Mouse (Mus musculus): ENCODE results near the gene Itfg2. TPM values are rescaled to one million over a fixed set of nuclear protein-coding genes. Genes with fewer than 3 reads are reported as not detected.

Itfg2 gene
- polyA plus RNA-seq, 1 experiment from 2014 or later, result 35.7 TPM

GRCm38 (mm10) chr6:128425046-128425445 lies 315 bp upstream of the Itfg2 start:
- ATAC-seq, result 0 out of 2 replicates have a peak, but pooled peaks have one; percentile 1

GRCm38 (mm10) chr6:128423496-128424268 lies 1.0 kb downstream of the Itfg2 start:
- H3K4me1 ChIP-seq (ENCODE audit: control insufficient read depth, insufficient read depth, low read depth, low read length), result peaks cover 2% of the 10 kb centered on the region; the same call in 1 of the 2 replicates
- H3K27me3 ChIP-seq (replicated peaks; ENCODE audit: control insufficient read depth, insufficient read depth, low read length), result no peaks in the 10 kb centered on the region
- H3K27ac ChIP-seq (ENCODE audit: low read depth, low read length), result peak overlapping the region; percentile 99
- H3K36me3 ChIP-seq (ENCODE audit: control insufficient read depth, insufficient read depth, low read length), result peaks cover 6% of the 10 kb centered on the region; the same call in 1 of the 2 replicates
- WGBS, result 47% methylated on average over 15 of the region's 16 CpGs
- H3K4me3 ChIP-seq (ENCODE audit: low read length), result peak overlapping the region; percentile 61
- H3K4me2 ChIP-seq (ENCODE audit: low read length), result peak overlapping the region; percentile 57
- ATAC-seq, result peak; percentile 49
- H3K9ac ChIP-seq (ENCODE audit: low read depth, low read length), result peak overlapping the region; percentile 85
- no peaks in the 10 kb centered on the region for H3K9me3 ChIP-seq (ENCODE audit: control insufficient read depth, low read length)

More at GRCm38 (mm10) chr6:128425046-128425445, 315 bp upstream of the Itfg2 start:
- WGBS, result 17% methylated on average over 9 of the region's 9 CpGs
- H3K9ac ChIP-seq (ENCODE audit: low read depth, low read length), result peak overlapping the region; percentile 85
- peaks cover 2% of the 10 kb centered on the region; the same call in 1 of the 2 replicates for H3K4me1 ChIP-seq (ENCODE audit: control insufficient read depth, insufficient read depth, low read depth, low read length)
- H3K27ac ChIP-seq (ENCODE audit: low read depth, low read length), result peak overlapping the region; percentile 99
- H3K9me3 ChIP-seq (ENCODE audit: control insufficient read depth, low read length), result no peaks in the 10 kb centered on the region
- no peaks in the 10 kb centered on the region for H3K27me3 ChIP-seq (replicated peaks; ENCODE audit: control insufficient read depth, insufficient read depth, low read length)
- peak overlapping the region; percentile 61 for H3K4me3 ChIP-seq (ENCODE audit: low read length)
- H3K36me3 ChIP-seq (ENCODE audit: control insufficient read depth, insufficient read depth, low read length), result peaks cover 11% of the 10 kb centered on the region
- H3K4me2 ChIP-seq (ENCODE audit: low read length), result peak overlapping the region; percentile 73

- peaks cover 2% of the 10 kb centered on the region; the same call in 1 of the 2 replicates for H3K4me1 ChIP-seq (ENCODE audit: control insufficient read depth, insufficient read depth, low read depth, low read length)
- H3K36me3 ChIP-seq (ENCODE audit: control insufficient read depth, insufficient read depth, low read length), result no peaks in the 10 kb centered on the region
- no peak overlapping the region for H3K9ac ChIP-seq (ENCODE audit: low read depth, low read length)
- no peaks in the 10 kb centered on the region for H3K27me3 ChIP-seq (replicated peaks; ENCODE audit: control insufficient read depth, insufficient read depth, low read length)
- no peak overlapping the region for H3K4me3 ChIP-seq (ENCODE audit: low read length)
- no peaks in the 10 kb centered on the region for H3K9me3 ChIP-seq (ENCODE audit: control insufficient read depth, low read length)
- WGBS, result 87% methylated on average over 3 of the region's 3 CpGs
- H3K4me2 ChIP-seq (ENCODE audit: low read length), result no peak overlapping the region
- no peak for ATAC-seq
- no peak overlapping the region for H3K27ac ChIP-seq (ENCODE audit: low read depth, low read length)
These were observed 3.3 kb downstream of the Itfg2 start for GRCm38 (mm10) chr6:128421480-128421879.

- no peak overlapping the region for H3K27ac ChIP-seq (ENCODE audit: low read depth, low read length)
- H3K4me3 ChIP-seq (ENCODE audit: low read length), result no peak overlapping the region
- H3K36me3 ChIP-seq (ENCODE audit: control insufficient read depth, insufficient read depth, low read length), result no peaks in the 10 kb centered on the region
- 96% methylated on average over 2 of the region's 2 CpGs for WGBS
- no peak for ATAC-seq
- H3K4me2 ChIP-seq (ENCODE audit: low read length), result no peak overlapping the region
- H3K4me1 ChIP-seq (ENCODE audit: control insufficient read depth, insufficient read depth, low read depth, low read length), result peaks cover 2% of the 10 kb centered on the region; the same call in 1 of the 2 replicates
- H3K9ac ChIP-seq (ENCODE audit: low read depth, low read length), result no peak overlapping the region
- H3K27me3 ChIP-seq (replicated peaks; ENCODE audit: control insufficient read depth, insufficient read depth, low read length), result no peaks in the 10 kb centered on the region
- H3K9me3 ChIP-seq (ENCODE audit: control insufficient read depth, low read length), result no peaks in the 10 kb centered on the region
These were observed 3.7 kb downstream of the Itfg2 start for GRCm38 (mm10) chr6:128421036-128421435.

- WGBS, result 96% methylated on average over 1 of the region's 1 CpGs
- H3K9me3 ChIP-seq (ENCODE audit: control insufficient read depth, low read length), result no peaks in the 10 kb centered on the region
These were observed 6.7 kb downstream of the Itfg2 start for GRCm38 (mm10) chr6:128418076-128418475.

GRCm38 (mm10) chr6:128416169-128416568 lies 8.6 kb downstream of the Itfg2 start:
- 83% methylated on average over 5 of the region's 5 CpGs for WGBS
- no peak overlapping the region for H3K27ac ChIP-seq (ENCODE audit: low read depth, low read length)
- no peak for ATAC-seq

More at GRCm38 (mm10) chr6:128418076-128418475, 6.7 kb downstream of the Itfg2 start:
- Histone ChIP-seq H3K27ac (ENCODE audit: low read depth, low read length) (no peak overlapping the region), H3K4me2 (ENCODE audit: low read length) (no peak overlapping the region), H3K4me3 (ENCODE audit: low read length) (no peak overlapping the region), H3K9ac (ENCODE audit: low read depth, low read length) (no peak overlapping the region), H3K27me3 (replicated peaks; ENCODE audit: control insufficient read depth, insufficient read depth, low read length) (no peaks in the 10 kb centered on the region), H3K36me3 (ENCODE audit: control insufficient read depth, insufficient read depth, low read length) (no peaks in the 10 kb centered on the region), H3K4me1 (ENCODE audit: control insufficient read depth, insufficient read depth, low read depth, low read length) (no peaks in the 10 kb centered on the region)
- no peak for ATAC-seq

GRCm38 (mm10) chr6:128411115-128411514 lies 13.6 kb downstream of the Itfg2 start:
- peaks cover 31% of the 10 kb centered on the region for H3K36me3 ChIP-seq (ENCODE audit: control insufficient read depth, insufficient read depth, low read length)
- WGBS, result 13% methylated on average over 3 of the region's 3 CpGs
- ATAC-seq, result peak; percentile 40

More at GRCm38 (mm10) chr6:128416169-128416568, 8.6 kb downstream of the Itfg2 start:
- no peak overlapping the region for H3K4me3 ChIP-seq (ENCODE audit: low read length)
- H3K4me1 ChIP-seq (ENCODE audit: control insufficient read depth, insufficient read depth, low read depth, low read length), result no peaks in the 10 kb centered on the region
- H3K36me3 ChIP-seq (ENCODE audit: control insufficient read depth, insufficient read depth, low read length), result peaks cover 9% of the 10 kb centered on the region
- no peak overlapping the region for H3K9ac ChIP-seq (ENCODE audit: low read depth, low read length)
- no peaks in the 10 kb centered on the region for H3K9me3 ChIP-seq (ENCODE audit: control insufficient read depth, low read length)
- H3K4me2 ChIP-seq (ENCODE audit: low read length), result no peak overlapping the region
- no peaks in the 10 kb centered on the region for H3K27me3 ChIP-seq (replicated peaks; ENCODE audit: control insufficient read depth, insufficient read depth, low read length)

GRCm38 (mm10) chr6:128410305-128410704 lies 14.4 kb downstream of the Itfg2 start:
- Histone ChIP-seq H3K9ac (ENCODE audit: low read depth, low read length) (no peak overlapping the region), H3K4me3 (ENCODE audit: low read length) (no peak overlapping the region), H3K36me3 (ENCODE audit: control insufficient read depth, insufficient read depth, low read length) (peaks cover 34% of the 10 kb centered on the region), H3K27me3 (replicated peaks; ENCODE audit: control insufficient read depth, insufficient read depth, low read length) (no peaks in the 10 kb centered on the region), H3K4me2 (ENCODE audit: low read length) (no peak overlapping the region), H3K4me1 (ENCODE audit: control insufficient read depth, insufficient read depth, low read depth, low read length) (no peaks in the 10 kb centered on the region), H3K9me3 (ENCODE audit: control insufficient read depth, low read length) (no peaks in the 10 kb centered on the region), H3K27ac (ENCODE audit: low read depth, low read length) (no peak overlapping the region)
- WGBS, result 96% methylated on average over 13 of the region's 13 CpGs
- no peak for ATAC-seq

More at GRCm38 (mm10) chr6:128411115-128411514, 13.6 kb downstream of the Itfg2 start:
- H3K27me3 ChIP-seq (replicated peaks; ENCODE audit: control insufficient read depth, insufficient read depth, low read length), result no peaks in the 10 kb centered on the region
- H3K4me1 ChIP-seq (ENCODE audit: control insufficient read depth, insufficient read depth, low read depth, low read length), result no peaks in the 10 kb centered on the region
- no peak overlapping the region for H3K9ac ChIP-seq (ENCODE audit: low read depth, low read length)
- H3K27ac ChIP-seq (ENCODE audit: low read depth, low read length), result no peak overlapping the region
- H3K4me2 ChIP-seq (ENCODE audit: low read length), result no peak overlapping the region
- H3K4me3 ChIP-seq (ENCODE audit: low read length), result no peak overlapping the region
- H3K9me3 ChIP-seq (ENCODE audit: control insufficient read depth, low read length), result no peaks in the 10 kb centered on the region

- 83% methylated on average over 7 of the region's 7 CpGs for WGBS
- Histone ChIP-seq H3K36me3 (ENCODE audit: control insufficient read depth, insufficient read depth, low read length) (peaks cover 34% of the 10 kb centered on the region), H3K27me3 (replicated peaks; ENCODE audit: control insufficient read depth, insufficient read depth, low read length) (no peaks in the 10 kb centered on the region), H3K4me3 (ENCODE audit: low read length) (no peak overlapping the region), H3K9me3 (ENCODE audit: control insufficient read depth, low read length) (no peaks in the 10 kb centered on the region), H3K9ac (ENCODE audit: low read depth, low read length) (no peak overlapping the region), H3K27ac (ENCODE audit: low read depth, low read length) (no peak overlapping the region), H3K4me1 (ENCODE audit: control insufficient read depth, insufficient read depth, low read depth, low read length) (no peaks in the 10 kb centered on the region), H3K4me2 (ENCODE audit: low read length) (no peak overlapping the region)
- ATAC-seq, result no peak
These were observed 16.1 kb downstream of the Itfg2 start for GRCm38 (mm10) chr6:128408544-128409125.
